Mouse (Mus musculus): ENCODE data around the gene Tmem81. TPM values are rescaled to one million over a fixed set of nuclear protein-coding genes. Genes with fewer than 3 reads are reported as not detected.
A peak's percentile ranks its signal among the peaks of the same experiment; 100 is the strongest.

The Tmem81 gene
- total and polyA plus RNA-seq, 2 experiments from 2014 or later: 0.38 to 0.81 TPM

- Histone ChIP-seq H3K27me3 (ENCODE audit: insufficient read depth, low read length) (no peaks in the 10 kb centered on the region), H3K27ac (ENCODE audit: low read depth, low read length) (no peak overlapping the region), H3K4me1 (ENCODE audit: insufficient read depth, low read length) (peaks cover 22% of the 10 kb centered on the region), H3K9me3 (ENCODE audit: low read length) (no peaks in the 10 kb centered on the region), H3K36me3 (ENCODE audit: insufficient read depth, low read length) (peaks cover 5% of the 10 kb centered on the region; the same call in 1 of the 2 replicates), H3K9ac (replicated peaks; ENCODE audit: low read length, poor library complexity, severe bottlenecking) (no peak overlapping the region), H3K4me2 (ENCODE audit: low read depth, low read length, poor library complexity, severe bottlenecking) (no peak overlapping the region), H3K4me3 (ENCODE audit: low read depth, low read length) (no peak overlapping the region)
- TF ChIP-seq CTCF (IDR thresholded peaks at IDR 0.05): no peak
- DNase-seq (ENCODE audit: low spot score) (peak; percentile 52), ATAC-seq (ENCODE audit: low FRiP score) (no peak)
- WGBS: 68% methylated on average over 5 of the region's 5 CpGs
These were observed 31.7 kb downstream of the Tmem81 start for GRCm38 (mm10) chr1:132537736-132538135.

GRCm38 (mm10) chr1:132540701-132541100, 34.7 kb downstream of the Tmem81 start:
- DNase-seq (ENCODE audit: low spot score) (no peak), ATAC-seq (ENCODE audit: low FRiP score) (no peak)
- Histone ChIP-seq H3K4me1 (ENCODE audit: insufficient read depth, low read length) (peaks cover 22% of the 10 kb centered on the region), H3K4me2 (ENCODE audit: low read depth, low read length, poor library complexity, severe bottlenecking) (peak overlapping the region; percentile 86), H3K36me3 (ENCODE audit: insufficient read depth, low read length) (no peaks in the 10 kb centered on the region), H3K4me3 (ENCODE audit: low read depth, low read length) (peak overlapping the region; percentile 53; the same call in 1 of the 2 replicates), H3K9ac (replicated peaks; ENCODE audit: low read length, poor library complexity, severe bottlenecking) (no peak overlapping the region; the same call in 1 of the 2 replicates), H3K27me3 (ENCODE audit: insufficient read depth, low read length) (no peaks in the 10 kb centered on the region), H3K9me3 (ENCODE audit: low read length) (no peaks in the 10 kb centered on the region), H3K27ac (ENCODE audit: low read depth, low read length) (no peak overlapping the region)
- no peak for TF ChIP-seq CTCF (IDR thresholded peaks at IDR 0.05)
- WGBS: 62% methylated on average over 7 of the region's 7 CpGs

- 9% methylated on average over 14 of the region's 14 CpGs for WGBS
- DNase-seq (ENCODE audit: low spot score): no peak
- ATAC-seq (ENCODE audit: low FRiP score): no peak
- Histone ChIP-seq H3K27ac (ENCODE audit: low read depth, low read length) (no peak overlapping the region), H3K4me1 (ENCODE audit: insufficient read depth, low read length) (peaks cover 22% of the 10 kb centered on the region), H3K4me2 (ENCODE audit: low read depth, low read length, poor library complexity, severe bottlenecking) (peak overlapping the region; percentile 86), H3K4me3 (ENCODE audit: low read depth, low read length) (peak overlapping the region; percentile 53), H3K9me3 (ENCODE audit: low read length) (no peaks in the 10 kb centered on the region), H3K9ac (replicated peaks; ENCODE audit: low read length, poor library complexity, severe bottlenecking) (peak overlapping the region; percentile 73; the same call in 1 of the 2 replicates), H3K27me3 (ENCODE audit: insufficient read depth, low read length) (no peaks in the 10 kb centered on the region), H3K36me3 (ENCODE audit: insufficient read depth, low read length) (no peaks in the 10 kb centered on the region)
- no peak for TF ChIP-seq CTCF (IDR thresholded peaks at IDR 0.05)
These were observed 35.3 kb downstream of the Tmem81 start for GRCm38 (mm10) chr1:132541171-132541823.

GRCm38 (mm10) chr1:132541824-132542599, 36.0 kb downstream of the Tmem81 start:
- WGBS: 16% methylated on average over 5 of the region's 5 CpGs
- Histone ChIP-seq H3K9ac (replicated peaks; ENCODE audit: low read length, poor library complexity, severe bottlenecking) (peak overlapping the region; percentile 73), H3K27me3 (ENCODE audit: insufficient read depth, low read length) (no peaks in the 10 kb centered on the region), H3K4me3 (ENCODE audit: low read depth, low read length) (peak overlapping the region; percentile 53), H3K27ac (ENCODE audit: low read depth, low read length) (0 out of 2 replicates have a peak overlapping the region, but pooled peaks have one; percentile 62), H3K4me1 (ENCODE audit: insufficient read depth, low read length) (peaks cover 22% of the 10 kb centered on the region), H3K4me2 (ENCODE audit: low read depth, low read length, poor library complexity, severe bottlenecking) (peak overlapping the region; percentile 86), H3K36me3 (ENCODE audit: insufficient read depth, low read length) (no peaks in the 10 kb centered on the region), H3K9me3 (ENCODE audit: low read length) (no peaks in the 10 kb centered on the region)
- ATAC-seq (ENCODE audit: low FRiP score): 0 out of 2 replicates have a peak, but pooled peaks have one; percentile 11
- no peak for DNase-seq (ENCODE audit: low spot score)
- TF ChIP-seq CTCF (IDR thresholded peaks at IDR 0.05): no peak

- Histone ChIP-seq H3K36me3 (ENCODE audit: insufficient read depth, low read length) (no peaks in the 10 kb centered on the region), H3K9ac (replicated peaks; ENCODE audit: low read length, poor library complexity, severe bottlenecking) (peak within 1 kb of the TSS; percentile 73), H3K27me3 (ENCODE audit: insufficient read depth, low read length) (no peaks in the 10 kb centered on the region), H3K4me2 (ENCODE audit: low read depth, low read length, poor library complexity, severe bottlenecking) (peak within 1 kb of the TSS; percentile 86), H3K27ac (ENCODE audit: low read depth, low read length) (peak within 1 kb of the TSS; percentile 62), H3K4me3 (ENCODE audit: low read depth, low read length) (peak within 1 kb of the TSS; percentile 53), H3K4me1 (ENCODE audit: insufficient read depth, low read length) (peaks cover 22% of the 10 kb centered on the region), H3K9me3 (ENCODE audit: low read length) (no peaks in the 10 kb centered on the region)
- WGBS: under 1% methylated on average over 30 of the region's 30 CpGs
- TF ChIP-seq CTCF (IDR thresholded peaks at IDR 0.05): no peak
- peak; percentile 88 for DNase-seq (ENCODE audit: low spot score)
- peak; percentile 90 for ATAC-seq (ENCODE audit: low FRiP score)
These were observed 36.8 kb downstream of the Tmem81 start, which contains the start of gene Cntn2 for GRCm38 (mm10) chr1:132542762-132543306. Cntn2 (minus strand) TSS chr1:132543256.
